Mouse (Mus musculus): ENCODE results near the gene Cfap61.

GRCm38 (mm10) chr2:146105341-146105740 is 170.8 kb downstream of the Cfap61 start:
- no peak for TF ChIP-seq POLR2A (IDR thresholded peaks at IDR 0.05; ENCODE audit: low read depth, low read length)
- TF ChIP-seq CTCF (IDR thresholded peaks at IDR 0.05; ENCODE audit: extremely low read depth, insufficient read length, insufficient replicate concordance, low read depth, low read length), result no peak
